Mouse (Mus musculus): ENCODE measurements around the gene 1110032A03Rik.

Gene 1110032A03Rik

DNA sequence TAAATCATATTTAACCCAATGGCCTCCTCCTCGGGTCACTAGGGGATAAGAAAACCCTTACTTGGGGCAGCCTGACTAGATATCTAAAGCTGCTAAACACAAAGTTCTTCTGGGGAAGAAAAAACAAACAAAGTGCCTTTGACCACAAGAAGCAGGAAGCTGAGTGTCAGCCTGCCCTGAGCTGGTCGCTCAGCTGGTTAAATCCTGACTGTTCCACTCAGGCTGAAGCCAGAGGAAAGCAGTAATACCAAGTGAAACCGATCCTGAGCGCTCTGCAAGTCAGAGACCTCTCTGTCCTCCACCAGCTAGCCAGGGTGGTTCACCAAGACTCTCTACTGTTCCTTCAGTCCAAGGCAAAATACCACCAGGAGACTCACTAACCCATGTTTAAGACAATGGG, 45.7 kb downstream of the 1110032A03Rik start:
- DNase-seq (ENCODE audit: low read depth): no peak

DNA sequence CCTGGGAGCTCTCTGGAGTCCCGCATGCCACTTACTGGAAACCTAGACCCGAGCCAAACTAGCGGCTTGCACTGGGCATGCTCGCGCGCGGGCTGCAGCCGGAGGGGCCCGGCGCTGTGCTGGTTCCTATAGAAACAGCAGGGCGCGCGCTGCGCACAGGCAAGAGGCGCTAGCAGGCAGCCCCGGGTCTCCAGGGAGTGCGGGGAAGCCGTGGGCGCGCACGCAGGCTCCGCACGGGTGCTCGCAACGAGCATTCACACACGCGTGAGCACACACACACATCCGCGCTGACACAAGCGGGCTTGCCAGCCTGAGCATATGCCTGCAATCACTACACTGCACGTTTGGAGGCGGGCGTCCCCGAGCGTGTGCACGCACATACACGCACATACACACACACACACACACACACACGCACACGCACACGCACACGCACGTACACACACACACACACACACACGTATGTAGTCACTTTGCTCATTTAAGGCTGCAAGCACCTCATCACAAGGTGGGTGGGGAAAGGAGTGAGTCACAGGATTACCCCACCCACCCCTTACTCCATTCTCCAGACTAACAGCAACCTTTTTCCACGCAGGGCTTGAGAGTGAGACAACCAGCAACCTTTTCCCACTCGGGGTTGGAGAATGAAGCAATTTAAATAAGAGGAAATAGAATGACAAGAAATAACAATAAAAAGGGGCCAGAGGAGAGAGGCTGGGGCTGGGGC, 47.2 kb downstream of the 1110032A03Rik start:
- DNase-seq (ENCODE audit: low read depth): peak; percentile 27

- no peak for DNase-seq (ENCODE audit: low read depth)
These were observed 48.0 kb downstream of the 1110032A03Rik start for GRCm38 (mm10) chr9:50727171-50727924.

GRCm38 (mm10) chr9:50725921-50726590, 49.3 kb downstream of the 1110032A03Rik start:
- no peak for DNase-seq (ENCODE audit: low read depth)

DNA sequence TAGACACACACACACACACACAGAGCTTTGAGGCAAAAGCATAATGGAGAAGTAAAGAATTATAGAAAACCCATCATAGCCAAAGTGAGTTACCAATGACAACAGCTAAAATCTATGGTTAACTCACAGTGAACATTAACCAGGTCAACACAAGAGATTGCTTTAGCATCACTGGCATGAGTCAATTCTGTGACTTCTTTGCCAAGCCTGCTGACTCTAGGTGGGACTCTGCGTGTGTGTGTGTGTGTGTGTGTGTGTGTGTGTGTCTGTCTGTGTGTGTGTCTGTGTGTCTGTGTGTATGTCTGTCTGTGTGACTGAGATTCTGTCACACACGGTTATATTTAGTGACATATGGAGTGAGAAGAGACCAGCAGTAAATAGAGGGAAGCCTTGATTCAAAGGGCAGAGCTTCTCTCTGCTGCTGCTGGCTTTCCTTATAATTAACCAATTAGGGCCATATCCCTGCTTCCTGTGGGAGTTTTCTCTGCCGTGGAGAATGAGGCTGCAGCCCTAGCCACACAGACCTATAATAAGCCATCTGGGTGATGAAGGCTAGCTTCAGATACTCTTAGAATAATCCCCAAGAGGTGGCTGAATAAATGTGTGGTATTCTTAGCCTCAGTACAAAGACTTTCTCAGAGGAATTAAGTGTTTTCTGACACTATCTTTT, 50.5 kb downstream of the 1110032A03Rik start:
- no peak for DNase-seq (ENCODE audit: low read depth)

- DNase-seq (ENCODE audit: low read depth): no peak
These were observed 51.2 kb downstream of the 1110032A03Rik start for GRCm38 (mm10) chr9:50724147-50724546.

DNA sequence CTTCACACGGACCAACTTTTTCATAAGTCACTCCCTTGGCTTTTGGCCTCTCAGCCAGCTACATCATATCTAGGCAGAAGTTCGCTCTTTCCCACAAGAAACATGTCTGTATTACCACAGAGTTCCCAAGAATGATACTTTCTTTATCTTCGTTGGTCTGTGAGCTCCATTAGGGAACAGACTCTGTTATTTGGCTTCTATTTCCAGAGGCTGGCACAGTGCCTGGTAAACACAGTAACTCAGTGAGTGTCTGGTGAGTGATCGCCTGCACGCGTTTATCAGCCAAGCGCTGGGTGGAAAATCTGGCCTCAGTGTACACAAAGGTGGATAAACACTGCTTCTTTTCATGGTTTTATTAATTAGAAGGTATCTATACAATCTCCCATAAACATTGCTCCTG, 51.9 kb downstream of the 1110032A03Rik start:
- no peak for DNase-seq (ENCODE audit: low read depth)

GRCm38 (mm10) chr9:50722451-50722911, 52.8 kb downstream of the 1110032A03Rik start:
- no peak for DNase-seq (ENCODE audit: low read depth)

- DNase-seq (ENCODE audit: low read depth): no peak
These were observed 54.3 kb downstream of the 1110032A03Rik start for GRCm38 (mm10) chr9:50721061-50721460.

DNA sequence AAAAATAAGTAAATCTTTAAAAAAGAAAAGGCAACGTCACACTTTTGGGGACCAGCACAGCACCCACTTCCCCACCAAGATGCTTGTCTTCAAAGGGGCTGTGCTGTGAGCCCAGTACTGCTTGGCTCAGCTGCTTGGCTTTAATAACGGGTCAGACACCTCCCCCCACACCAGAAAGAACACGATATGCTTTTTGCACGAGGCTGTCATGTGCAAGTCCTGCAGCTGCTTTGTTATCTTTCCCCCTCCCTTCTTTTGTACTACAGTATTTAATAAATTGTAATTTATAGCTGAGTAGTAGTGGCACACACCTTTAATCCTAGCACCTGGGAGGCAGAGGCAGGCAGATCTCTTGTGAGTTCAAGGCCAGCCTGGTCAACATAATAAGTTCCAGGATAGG, 56.4 kb downstream of the 1110032A03Rik start:
- DNase-seq (ENCODE audit: low read depth): no peak

GRCm38 (mm10) chr9:50714188-50714587, 61.1 kb downstream of the 1110032A03Rik start:
- no peak for DNase-seq (ENCODE audit: low read depth)
